Mouse (Mus musculus): Measurements from ENCODE around the gene Sf3b3. TPM values are rescaled to one million over a fixed set of nuclear protein-coding genes. Genes with fewer than 3 reads are reported as not detected.

Sf3b3 gene
- total RNA-seq, 2 experiments from 2014 or later: 82.3 to 83.9 TPM

DNA sequence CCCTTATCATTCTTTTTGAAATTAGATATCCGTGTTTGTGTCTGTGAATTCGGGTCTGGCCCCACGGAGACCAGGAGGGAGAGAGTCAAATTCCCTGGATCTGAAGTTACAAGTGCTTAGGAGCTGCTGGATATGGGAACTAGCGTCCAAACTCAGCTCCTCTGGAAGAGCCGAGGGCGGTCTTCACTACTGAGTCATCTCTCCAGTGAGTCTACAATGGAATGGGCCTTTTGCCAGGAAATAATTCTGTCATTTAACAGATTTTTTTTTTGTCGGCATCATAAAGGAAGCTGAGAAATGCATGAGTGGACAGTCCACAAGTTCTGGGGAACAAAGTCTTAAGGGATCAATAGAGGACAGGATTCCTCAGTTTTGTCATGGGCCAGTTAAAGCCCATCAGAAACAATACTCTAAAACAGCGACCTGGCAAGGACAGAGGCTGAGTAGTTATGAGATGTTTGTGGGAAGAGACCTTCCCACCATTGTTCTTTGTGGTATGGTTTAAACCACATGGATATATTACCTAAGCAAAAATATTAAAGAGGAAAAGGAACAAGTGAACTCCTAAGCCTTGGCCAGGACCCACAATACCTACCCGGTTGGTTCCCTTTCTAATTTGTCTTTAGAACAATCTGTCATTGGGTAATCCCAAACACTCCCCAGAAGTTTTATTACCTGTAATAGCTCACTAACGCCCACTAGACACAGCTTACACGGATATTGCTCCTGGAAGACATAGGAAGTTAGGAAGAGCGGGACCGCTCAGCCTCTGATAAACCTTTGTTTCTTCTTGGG lies 66.5 kb downstream of the Sf3b3 start:
- DNase-seq: no peak
- intact Hi-C loops (cut with DNase I): no loop called here

DNA sequence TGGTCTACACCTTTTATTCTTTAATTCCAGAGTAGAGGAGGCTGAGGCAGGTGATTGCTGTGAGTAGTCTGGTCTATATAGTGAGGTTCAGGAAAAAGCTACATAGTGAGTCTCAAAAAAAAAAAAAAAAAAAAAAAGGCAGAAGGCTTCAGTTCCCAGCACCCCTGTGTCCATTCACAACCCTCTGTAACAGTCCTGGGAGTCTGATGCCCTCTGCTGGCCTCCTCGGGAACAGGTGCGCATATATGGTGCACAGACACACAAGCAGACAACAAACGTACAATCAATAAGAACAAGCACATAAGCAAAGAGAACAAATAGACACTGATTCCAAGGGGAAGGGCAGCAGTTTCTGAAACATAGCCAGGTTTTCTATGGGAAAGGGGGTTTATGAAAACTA lies 70.3 kb downstream of the Sf3b3 start:
- no peak for DNase-seq

GRCm38 (mm10) chr8:110775721-110776120 lies 70.9 kb downstream of the Sf3b3 start:
- DNase-seq: no peak
- intact Hi-C loops (cut with DNase I): no loop called here

More for the DNA sequence above, 70.3 kb downstream of the Sf3b3 start:
- intact Hi-C loops (cut with DNase I): no loop called here

- DNase-seq: no peak
- intact Hi-C loops (cut with DNase I): no loop called here
Measured at GRCm38 (mm10) chr8:110775316-110775715, 71.3 kb downstream of the Sf3b3 start.

DNA sequence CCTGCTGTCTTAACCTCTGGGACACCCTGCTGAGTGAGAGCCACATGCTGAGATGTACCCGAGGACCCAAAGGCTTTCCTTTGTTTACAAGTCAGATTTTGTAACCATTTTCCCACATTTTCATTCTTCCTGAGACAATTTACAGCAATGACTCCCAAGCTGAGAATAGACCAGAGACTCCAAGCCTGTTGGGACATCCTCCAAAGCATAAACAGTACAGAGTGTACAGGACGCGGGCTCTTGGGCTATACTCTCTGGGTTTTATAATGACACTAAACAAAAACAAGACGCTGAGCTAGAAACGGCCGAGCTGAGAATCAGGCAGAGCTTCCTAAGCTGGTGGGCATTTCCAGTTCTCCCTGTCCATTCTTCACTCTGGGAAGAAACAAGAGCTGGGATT lies 71.9 kb downstream of the Sf3b3 start:
- DNase-seq: no peak
- intact Hi-C loops (cut with DNase I): no loop called here

DNA sequence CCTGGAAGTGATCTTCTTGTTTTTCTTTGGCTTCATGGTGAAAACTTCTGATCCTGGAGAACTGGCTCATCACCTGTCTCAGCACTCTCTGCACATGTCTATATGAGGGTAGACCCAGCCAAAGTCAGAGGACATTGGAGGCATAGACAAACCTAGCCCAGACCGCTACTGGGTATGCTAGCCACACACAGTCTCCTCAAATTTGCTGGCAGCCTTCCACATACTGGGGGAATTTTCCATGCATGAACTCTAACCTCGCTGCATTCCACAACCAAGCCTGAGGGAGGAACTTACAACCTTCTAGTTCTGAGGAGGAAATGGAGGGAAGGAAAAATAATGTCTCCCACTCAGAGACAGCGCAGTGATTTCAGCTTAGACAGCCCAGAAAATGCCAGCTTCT lies 72.5 kb downstream of the Sf3b3 start:
- no peak for DNase-seq
- intact Hi-C loops (cut with DNase I): no loop called here

DNA sequence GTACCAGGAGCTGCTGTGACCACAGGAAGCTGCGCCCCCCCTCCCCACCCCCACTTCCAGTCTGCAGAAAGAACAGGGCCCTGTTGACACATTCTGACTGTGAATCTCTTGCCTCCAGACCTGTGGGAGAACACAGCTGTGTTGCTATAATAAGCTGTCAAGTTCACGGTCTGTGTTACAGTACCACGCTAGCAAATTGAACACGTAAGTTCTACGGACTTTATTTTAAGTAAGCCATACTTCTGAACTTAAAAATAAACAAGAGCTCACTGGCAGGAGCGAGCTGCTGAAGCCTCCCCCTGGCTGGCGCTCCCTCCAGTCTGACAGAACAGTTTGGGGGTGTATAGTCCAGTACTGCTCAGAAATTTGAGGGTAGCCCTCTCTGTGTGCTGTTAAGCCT lies 74.1 kb downstream of the Sf3b3 start:
- intact Hi-C loops (cut with DNase I): no loop called here
- no peak for DNase-seq

DNA sequence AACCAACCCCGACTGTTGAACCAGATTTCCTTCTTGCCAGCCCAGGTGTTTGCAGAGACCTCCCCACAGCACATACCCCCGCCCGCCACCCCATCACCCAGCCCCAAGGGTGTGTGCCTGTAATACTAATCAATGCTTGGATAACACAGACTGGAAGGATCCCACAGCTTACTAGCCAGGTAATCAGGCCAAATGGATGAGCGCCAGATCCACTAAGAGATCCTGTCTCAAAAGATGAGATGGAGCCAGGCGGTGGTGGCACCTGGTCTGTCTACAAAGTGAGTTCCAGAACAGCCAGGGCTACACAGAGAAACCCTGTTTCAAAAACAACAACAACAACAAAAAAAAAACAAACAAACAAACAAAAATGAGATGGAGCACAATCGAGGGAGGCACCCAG lies 79.3 kb downstream of the Sf3b3 start:
- DNase-seq: no peak
- intact Hi-C loops (cut with DNase I): no loop called here

DNA sequence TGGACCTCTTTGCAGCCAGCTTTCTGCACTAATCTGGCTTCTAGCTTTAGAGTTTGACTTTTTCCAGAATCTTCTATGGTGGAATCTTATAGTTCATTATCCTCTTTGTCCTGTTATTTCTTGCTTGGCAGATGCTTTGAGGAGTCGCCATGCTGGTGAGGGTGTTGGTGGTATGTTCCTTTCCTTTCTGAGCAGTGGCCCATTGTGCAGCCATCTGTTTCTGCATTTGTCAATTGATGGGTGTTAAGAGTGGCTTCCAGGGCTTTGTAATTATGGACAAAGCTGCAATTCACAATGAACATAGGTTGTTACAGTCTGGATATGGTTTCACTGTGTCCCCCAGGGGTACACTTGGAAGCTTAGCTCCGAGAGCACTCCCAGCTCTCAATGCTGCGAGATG lies 81.9 kb downstream of the Sf3b3 start:
- intact Hi-C loops (cut with DNase I): no loop called here
- no peak for DNase-seq

DNA sequence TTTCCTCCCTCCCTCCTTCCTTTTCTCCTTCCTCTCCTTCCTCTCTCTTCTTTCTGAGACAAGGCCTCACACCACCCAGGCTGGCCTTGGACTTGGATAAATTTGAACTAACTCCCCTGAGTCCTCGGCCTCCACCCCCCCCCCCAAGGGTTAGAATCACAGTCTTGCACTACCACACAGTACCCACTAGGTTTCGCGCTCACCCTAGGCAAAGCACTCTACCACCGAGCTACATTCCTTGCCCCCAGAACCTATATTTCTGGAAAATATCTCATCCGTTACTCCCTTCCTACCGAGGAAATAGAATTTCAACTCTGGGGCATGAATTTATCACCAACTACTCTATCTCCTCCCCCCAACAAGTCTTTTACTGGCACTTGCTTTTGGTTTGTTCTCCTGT lies 84.6 kb downstream of the Sf3b3 start:
- intact Hi-C loops (cut with DNase I): no loop called here
- DNase-seq: no peak

GRCm38 (mm10) chr8:110761185-110761584 lies 85.4 kb downstream of the Sf3b3 start:
- intact Hi-C loops (cut with DNase I): no loop called here
- DNase-seq: no peak

- intact Hi-C loops (cut with DNase I): no loop called here
- no peak for DNase-seq
Measured at GRCm38 (mm10) chr8:110760280-110760940, 86.2 kb downstream of the Sf3b3 start.

Other genes starting within 250 kb of the Sf3b3 start
- 10 to 100 TPM; 47.3 to 49.0 TPM for gene Vac14, start 228.2 kb downstream of the Sf3b3 start, total RNA-seq (2021)
- gene Mtss1l, start 125.3 kb downstream of the Sf3b3 start, total RNA-seq (2021): 100 to 1,000 TPM; 315 to 327 TPM
- 10 to 100 TPM; 13.8 to 14.2 TPM for gene Il34, start 40.9 kb downstream of the Sf3b3 start, total RNA-seq (2021)
- 10 to 100 TPM; 46.8 to 47.7 TPM for gene Cog4, start 187 bp downstream of the Sf3b3 start, total RNA-seq (2021)
- 1 to 10 TPM; 7.8 to 7.9 TPM for gene Fuk, start 55.7 kb upstream of the Sf3b3 start, total RNA-seq (2021)
- gene St3gal2, start 73.1 kb upstream of the Sf3b3 start, total RNA-seq (2021): 10 to 100 TPM; 78.9 to 80.6 TPM
- gene Ddx19a, start 151.0 kb upstream of the Sf3b3 start, total RNA-seq (2021): 10 to 100 TPM; 43.2 to 44.0 TPM
- 10 to 100 TPM; 21.3 to 21.6 TPM for gene Ddx19b, start 185.0 kb upstream of the Sf3b3 start, total RNA-seq (2021)
- 100 to 1,000 TPM in 1 of 2 experiments, 10 to 100 TPM in 1; 98.4 to 108 TPM for gene Aars, start 186.4 kb upstream of the Sf3b3 start, total RNA-seq (2021)
- not detected for gene Exosc6, start 209.6 kb upstream of the Sf3b3 start, total RNA-seq (2021)
- gene Clec18a, start 245.6 kb upstream of the Sf3b3 start, total RNA-seq (2021): under 1 TPM in 1 of 2 experiments, not detected in 1; 0.14 TPM
- 10 to 100 TPM; 31.0 to 32.8 TPM for gene Pdpr, start 247.8 kb upstream of the Sf3b3 start, total RNA-seq (2021)